Mouse (Mus musculus): ENCODE measurements around the gene Ssty1. TPM values are rescaled to one million over a fixed set of nuclear protein-coding genes. Genes with fewer than 3 reads are reported as not detected.
"Not testable (repeated sequence)": the region's sequence is repeated elsewhere in the genome, so short reads cannot be mapped to it uniquely, and the experiment has no call there.

The Ssty1 gene
- not detected in 2 replicates for polyA plus RNA-seq (2012; ENCODE audit: insufficient read depth, insufficient read length, low replicate concordance, missing spikeins)

- not testable (repeated sequence) for H3K4me3 ChIP-seq (ENCODE audit: insufficient read depth, low read depth, low read length); H3K4me1 ChIP-seq (ENCODE audit: control insufficient read depth, insufficient read depth, low read length); H3K27ac ChIP-seq (ENCODE audit: insufficient read depth, low read depth, low read length)
Measured at GRCm38 (mm10) chrY:18088816-18089215, at the start of gene Ssty1. Gene Ssty1 (plus strand): TSS chrY:18089116.

- WGBS, result no CpG with 5 or more reads among the region's 3 CpGs
- H3K4me3 ChIP-seq (ENCODE audit: insufficient read depth, low read depth, low read length); H3K4me1 ChIP-seq (ENCODE audit: control insufficient read depth, insufficient read depth, low read length); H3K27ac ChIP-seq (ENCODE audit: insufficient read depth, low read depth, low read length): not testable (repeated sequence)
Measured at GRCm38 (mm10) chrY:18061712-18062111, 27.2 kb upstream of the Ssty1 start, which contains the start of gene Gm21764. Gene Gm21764 (minus strand): TSS chrY:18061812.

Other genes starting within 250 kb of the Ssty1 start
- gene Gm21904, start 242.8 kb upstream of the Ssty1 start, polyA plus RNA-seq (2012; ENCODE audit: insufficient read depth, insufficient read length, low replicate concordance, missing spikeins), result not detected in 2 replicates
- gene Gm20772, start 214.4 kb upstream of the Ssty1 start, polyA plus RNA-seq (2012; ENCODE audit: insufficient read depth, insufficient read length, low replicate concordance, missing spikeins), result not detected in 2 replicates
- gene Gm20831, start 214.4 kb upstream of the Ssty1 start, polyA plus RNA-seq (2012; ENCODE audit: insufficient read depth, insufficient read length, low replicate concordance, missing spikeins), result not detected in 2 replicates
- not detected in 2 replicates for gene Srsy, start 151.8 kb upstream of the Ssty1 start, polyA plus RNA-seq (2012; ENCODE audit: insufficient read depth, insufficient read length, low replicate concordance, missing spikeins)
- gene Gm21764, start 27.3 kb upstream of the Ssty1 start, polyA plus RNA-seq (2012; ENCODE audit: insufficient read depth, insufficient read length, low replicate concordance, missing spikeins), result not detected in 2 replicates